Mouse (Mus musculus): ENCODE measurements around the gene Cdh5.

Gene Cdh5

DNA sequence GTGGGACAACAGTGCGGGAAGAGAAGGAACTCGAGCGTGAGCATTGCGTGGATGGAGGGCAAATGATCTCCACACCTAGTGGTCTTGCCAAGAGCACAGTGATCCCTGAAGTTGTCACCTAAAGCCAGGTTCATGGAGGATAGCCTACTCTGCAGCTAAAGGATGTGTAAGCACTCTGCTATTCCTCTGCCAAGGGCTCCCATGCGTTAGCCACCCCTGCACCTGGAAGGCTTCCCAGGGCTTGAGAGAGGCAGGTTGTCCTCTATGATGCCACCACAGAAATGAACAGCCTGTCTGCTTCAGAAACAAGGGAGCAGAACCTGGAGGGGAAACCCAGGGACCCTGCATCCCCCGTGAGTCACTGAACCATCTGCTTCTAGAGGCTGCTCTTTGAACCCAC, 86.2 kb downstream of the Cdh5 start:
- intact Hi-C loops (cut with DNase I) = no loop called here

DNA sequence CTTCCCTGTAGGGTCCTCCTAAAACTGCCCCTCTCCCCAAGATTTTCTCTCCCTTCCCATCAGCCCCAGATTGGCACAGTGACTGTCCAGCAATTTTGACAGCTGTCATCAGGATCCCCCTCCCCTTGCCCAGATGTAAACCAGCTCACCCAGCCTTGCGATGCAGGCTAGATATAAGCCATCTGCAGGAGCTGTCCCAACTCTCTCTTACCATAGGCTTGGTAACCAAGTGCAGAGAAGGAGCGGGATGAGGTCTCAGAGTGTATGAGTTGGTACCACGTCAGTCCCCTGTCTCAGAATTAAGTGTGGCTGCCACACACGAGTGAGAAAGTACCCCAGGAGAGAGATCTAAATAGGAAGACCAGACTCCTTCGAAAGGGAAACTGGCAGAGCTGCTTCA, 87.0 kb downstream of the Cdh5 start:
- intact Hi-C loops (cut with DNase I) = no loop called here

DNA sequence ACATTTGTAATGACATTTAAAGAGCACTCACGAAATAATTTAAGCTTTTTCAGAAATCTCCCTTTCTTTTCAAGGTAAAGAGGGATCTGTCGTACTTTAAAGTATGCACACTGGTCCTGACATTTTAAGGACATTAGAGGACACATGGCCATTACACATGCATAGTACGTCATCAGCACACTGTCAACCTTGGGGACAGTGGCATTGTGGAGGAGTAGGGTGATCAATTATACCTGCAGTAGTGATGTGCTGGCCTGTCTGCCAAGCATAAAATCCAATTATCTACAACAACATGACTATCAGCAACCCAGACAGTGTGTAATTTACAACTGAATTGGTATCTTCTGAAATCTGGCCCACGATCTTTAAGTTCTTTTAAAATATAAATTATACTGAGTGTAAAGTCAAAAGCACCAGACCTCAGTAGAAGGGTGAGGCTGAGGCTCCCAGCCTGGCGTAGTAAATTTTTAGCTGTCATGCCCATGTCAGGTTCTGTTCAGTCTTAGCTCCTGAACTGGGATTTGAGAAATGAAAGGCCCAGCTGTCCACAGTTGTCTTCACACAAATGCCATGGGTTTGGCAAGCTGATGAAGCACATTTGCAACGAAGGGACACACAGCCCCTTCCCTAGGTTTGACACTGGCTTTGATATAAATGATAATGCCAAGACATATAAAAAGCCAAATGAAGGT, 89.5 kb downstream of the Cdh5 start:
- intact Hi-C loops (cut with DNase I) = no loop called here

DNA sequence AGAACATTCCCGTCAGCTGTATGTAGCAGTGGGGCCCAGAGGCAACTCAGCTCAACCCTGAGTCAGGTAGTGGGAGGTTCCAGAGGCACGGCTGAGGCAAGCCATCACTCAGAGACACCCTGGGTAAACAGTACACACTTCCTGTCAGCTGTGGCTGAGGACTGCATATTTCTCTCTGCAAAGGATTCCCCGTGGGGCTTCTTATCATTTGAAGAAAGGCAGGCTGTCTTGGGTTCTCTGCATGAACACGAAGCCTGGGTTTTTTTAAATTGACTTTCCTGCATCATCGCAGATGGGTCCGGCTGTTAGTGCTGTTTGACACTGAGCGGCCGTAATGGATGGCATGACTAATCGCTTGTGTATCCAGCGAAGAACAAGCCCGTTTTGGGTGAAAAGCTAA, 90.1 kb downstream of the Cdh5 start:
- intact Hi-C loops (cut with DNase I) = no loop called here

Measured in adrenal gland (tissue).